Mouse (Mus musculus) myocyte (in vitro differentiated cells): ENCODE data around the gene Clec2g. TPM values are rescaled to one million over a fixed set of nuclear protein-coding genes. Genes with fewer than 3 reads are reported as not detected.
"Not testable (repeated sequence)": the region's sequence is repeated elsewhere in the genome, so short reads cannot be mapped to it uniquely, and the experiment has no call there.

Experiments used
- H3K27me3 ChIP-seq: one replicate; pipeline ENCODE4 v1.6.1; 2011; ENCODE audit not compliant: control insufficient read depth, insufficient read depth, insufficient read length
- H3K36me3 ChIP-seq: one replicate; pipeline ENCODE4 v1.6.1; 2011; ENCODE audit not compliant: control insufficient read depth, insufficient read depth
- H3K4me2 ChIP-seq: one replicate; pipeline ENCODE4 v1.6.1; 2011; ENCODE audit warnings: low read depth, control low read depth
- H3K4me3 ChIP-seq: one replicate; pipeline ENCODE4 v1.5.1; 2011; ENCODE audit warnings: mild to moderate bottlenecking, control low read depth, moderate library complexity
- H3K79me2 ChIP-seq: one replicate; pipeline ENCODE4 v1.6.1; 2011; ENCODE audit not compliant: control insufficient read depth, insufficient read depth
- H3ac ChIP-seq: one replicate; pipeline ENCODE4 v1.6.1; 2011; ENCODE audit not compliant: control insufficient read depth, insufficient read length
- CEBPB ChIP-seq: IDR thresholded peaks from 2 replicates; pipeline ENCODE4 v1.6.1; 2011; ENCODE audit warnings: mild to moderate bottlenecking, moderate library complexity; ENCODE audit not compliant: poor library complexity, insufficient read depth, severe bottlenecking
- E2F4 ChIP-seq: IDR thresholded peaks from one replicate; pipeline ENCODE4 v1.6.1; 2011; ENCODE audit warnings: mild to moderate bottlenecking, control low read depth, moderate library complexity; ENCODE audit not compliant: insufficient read depth
- MAX ChIP-seq: IDR thresholded peaks from one replicate; pipeline ENCODE4 v1.6.1; 2011; ENCODE audit warnings: low read depth, mild to moderate bottlenecking, control low read depth
- MYOD1 ChIP-seq, 3 experiments: IDR thresholded peaks; one replicate each; pipeline ENCODE4 v1.6.1; 2011; ENCODE audit warnings: control low read depth in 2 of 3, low read depth in 2 of 3, mild to moderate bottlenecking in 2 of 3, moderate library complexity in 1 of 3; ENCODE audit not compliant: insufficient read length in 2 of 3, control insufficient read depth in 1 of 3
- MYOG ChIP-seq, 3 experiments: IDR thresholded peaks; one replicate each; pipeline ENCODE4 v1.6.1; 2011; ENCODE audit warnings: control low read depth in 2 of 3, low read depth in 2 of 3, mild to moderate bottlenecking in 2 of 3; ENCODE audit not compliant: insufficient read length in 2 of 3, control insufficient read depth in 1 of 3, insufficient read depth in 1 of 3
- POLR2A ChIP-seq: IDR thresholded peaks from one replicate; pipeline ENCODE4 v1.6.1; 2011; ENCODE audit warnings: low read depth, mild to moderate bottlenecking, control low read depth, moderate library complexity; ENCODE audit not compliant: insufficient read length
- POLR2AphosphoS2 ChIP-seq: IDR thresholded peaks from one replicate; pipeline ENCODE4 v1.6.1; 2011; ENCODE audit warnings: low read depth, control low read depth; ENCODE audit not compliant: insufficient read length
- REST ChIP-seq: IDR thresholded peaks from one replicate; pipeline ENCODE4 v1.6.1; 2011; ENCODE audit warnings: mild to moderate bottlenecking, control low read depth, moderate library complexity; ENCODE audit not compliant: insufficient read depth, insufficient read length
- SRF ChIP-seq: IDR thresholded peaks from one replicate; pipeline ENCODE4 v1.6.1; 2011; ENCODE audit warnings: low read depth; ENCODE audit not compliant: control insufficient read depth, insufficient read length
- TCF12 ChIP-seq: IDR thresholded peaks from one replicate; pipeline ENCODE4 v1.6.1; 2011; ENCODE audit warnings: mild to moderate bottlenecking, control low read depth; ENCODE audit not compliant: poor library complexity, insufficient read depth, severe bottlenecking
- TCF3 ChIP-seq: IDR thresholded peaks from one replicate; pipeline ENCODE4 v1.6.1; 2011; ENCODE audit warnings: low read depth, control low read depth; ENCODE audit not compliant: insufficient read length
- USF1 ChIP-seq: IDR thresholded peaks from one replicate; pipeline ENCODE4 v1.6.1; 2011; ENCODE audit warnings: low read depth, mild to moderate bottlenecking, control low read depth, moderate library complexity
- polyA plus RNA-seq: library from polyadenylated mRNA; unstranded; fragments of >200 nt; fragmentation: generic; extraction: Trizol; gene quantifications from one replicate; pipeline ENCODE4 v1.2.1, GENCODE M21; 2012; ENCODE audit warnings: missing spikeins

Clec2g gene
- polyA plus RNA-seq, 1 experiment: not detected

DNA sequence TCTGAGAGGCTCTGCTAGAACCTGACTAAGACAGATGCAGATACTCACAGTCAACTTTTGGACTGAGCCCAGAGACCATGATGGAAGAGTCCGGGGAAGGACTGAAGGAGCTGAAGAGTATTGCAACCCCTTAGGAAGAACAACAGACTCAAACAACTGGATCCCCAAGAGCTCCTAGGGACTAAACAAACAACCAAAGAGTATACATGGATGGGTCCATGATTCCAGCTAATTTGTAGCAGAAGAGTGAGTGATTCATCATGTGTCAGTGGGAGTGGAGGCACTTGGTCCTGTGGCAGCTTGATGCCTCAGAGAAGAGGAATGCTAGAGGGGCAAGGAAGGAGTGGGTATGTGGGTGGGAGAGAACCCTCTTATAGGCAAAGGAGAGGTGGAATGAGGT is 35.6 kb downstream of the Clec2g start:
- Histone ChIP-seq H3K4me2 (no peak overlapping the region), H3K4me3 (no peak overlapping the region), H3K79me2 (no peaks in the 10 kb centered on the region), H3K27me3 (no peaks in the 10 kb centered on the region), H3ac (no peak overlapping the region), H3K36me3 (no peaks in the 10 kb centered on the region)
- TF ChIP-seq MYOD1 (IDR thresholded peaks at IDR 0.05; ENCODE audit: control insufficient read depth in 1 of 3, insufficient read length in 2 of 3, low read depth in 2 of 3): no peak
- no peak for TF ChIP-seq POLR2AphosphoS2
- no peak for TF ChIP-seq USF1
- no peak for TF ChIP-seq MAX
- no peak for TF ChIP-seq SRF
- no peak for TF ChIP-seq REST
- no peak for TF ChIP-seq MYOG (IDR thresholded peaks at IDR 0.05; ENCODE audit: control insufficient read depth in 1 of 3, insufficient read depth in 1 of 3, insufficient read length in 2 of 3, low read depth in 2 of 3)
- TF ChIP-seq POLR2A: no peak
- TF ChIP-seq CEBPB: no peak
- TF ChIP-seq TCF12: no peak
- no peak for TF ChIP-seq TCF3
- no peak for TF ChIP-seq E2F4

DNA sequence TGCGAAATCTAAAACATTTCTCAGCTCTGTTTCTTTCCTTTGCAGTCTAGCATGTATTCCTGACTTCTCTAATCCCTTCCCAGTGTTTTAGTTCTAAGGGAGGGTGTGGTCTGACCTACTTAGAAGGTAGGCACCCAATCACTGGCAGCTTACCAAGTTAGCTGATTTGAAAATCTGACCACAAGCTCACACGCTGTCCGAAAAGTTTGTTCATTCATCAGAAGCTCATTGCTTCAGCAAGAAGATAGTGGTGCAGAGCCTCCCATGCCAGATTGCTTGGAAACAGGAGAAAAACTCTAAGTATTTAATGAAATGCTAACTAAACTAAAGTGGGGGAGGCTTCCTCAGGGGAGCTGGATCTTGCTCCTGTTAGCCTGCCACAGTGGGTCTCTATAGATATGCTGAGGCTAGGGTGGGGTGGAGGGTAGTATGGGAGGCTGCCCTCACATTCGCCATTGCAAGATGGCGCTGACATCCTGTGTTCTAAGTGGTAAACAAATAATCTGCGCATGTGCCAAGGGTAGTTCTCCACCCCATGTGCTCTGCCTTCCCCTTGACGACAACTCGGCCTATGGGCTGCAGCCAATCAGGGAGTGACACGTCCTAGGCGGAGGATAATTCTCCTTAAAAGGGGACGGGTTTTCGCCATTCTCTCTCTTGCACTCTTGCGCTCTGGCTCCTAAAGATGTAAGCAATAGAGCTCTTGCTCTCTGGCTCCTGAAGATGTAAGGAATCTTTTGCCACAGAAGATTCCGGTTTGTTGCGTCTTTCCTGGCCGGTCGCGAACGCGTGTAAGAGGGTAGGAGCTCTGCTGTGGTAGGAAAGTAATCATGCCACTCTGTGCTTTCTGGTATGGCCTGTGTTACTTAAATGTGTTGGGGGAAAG is 36.6 kb downstream of the Clec2g start:
- H3K79me2 ChIP-seq, H3K36me3 ChIP-seq, H3K4me3 ChIP-seq, H3K4me2 ChIP-seq, H3K27me3 ChIP-seq, H3ac ChIP-seq: not testable (repeated sequence)

GRCm38 (mm10) chr6:128971394-128972039 is 37.3 kb downstream of the Clec2g start:
- H3K4me3 ChIP-seq: no peak overlapping the region
- no peak overlapping the region for H3K4me2 ChIP-seq
- no peaks in the 10 kb centered on the region for H3K79me2 ChIP-seq
- no peak overlapping the region for H3ac ChIP-seq
- H3K36me3 ChIP-seq: no peaks in the 10 kb centered on the region
- TF ChIP-seq TCF12 (no peak), MYOD1 (IDR thresholded peaks at IDR 0.05; ENCODE audit: control insufficient read depth in 1 of 3, insufficient read length in 2 of 3, low read depth in 2 of 3) (no peak), POLR2A (no peak), MYOG (IDR thresholded peaks at IDR 0.05; ENCODE audit: control insufficient read depth in 1 of 3, insufficient read depth in 1 of 3, insufficient read length in 2 of 3, low read depth in 2 of 3) (no peak), CEBPB (no peak), E2F4 (no peak), REST (no peak)
- no peaks in the 10 kb centered on the region for H3K27me3 ChIP-seq

DNA sequence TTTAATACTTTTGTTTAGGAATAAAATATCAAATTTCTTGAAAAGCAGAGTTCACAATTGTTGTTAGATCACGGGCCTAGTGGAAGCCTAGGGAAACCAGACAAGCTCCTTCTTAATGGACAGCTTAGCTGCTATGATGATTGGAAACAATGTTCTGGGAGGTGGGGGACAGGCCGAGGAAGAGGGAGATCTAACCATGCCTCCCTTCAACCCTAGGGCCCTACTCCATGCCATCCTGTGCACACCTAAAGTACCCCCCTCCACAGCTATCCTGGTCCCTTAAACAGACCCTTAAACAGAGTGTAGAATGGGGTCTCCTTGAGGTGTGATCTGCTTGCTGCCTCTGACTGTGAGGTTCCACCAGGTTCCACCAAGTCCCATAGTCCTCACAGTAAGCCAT is 38.0 kb downstream of the Clec2g start:
- H3K27me3 ChIP-seq: no peaks in the 10 kb centered on the region
- H3K36me3 ChIP-seq: no peaks in the 10 kb centered on the region
- no peak overlapping the region for H3K4me2 ChIP-seq
- no peak overlapping the region for H3K4me3 ChIP-seq
- no peak overlapping the region for H3ac ChIP-seq
- H3K79me2 ChIP-seq: no peaks in the 10 kb centered on the region
- TF ChIP-seq E2F4: no peak
- TF ChIP-seq USF1: no peak
- no peak for TF ChIP-seq TCF3
- TF ChIP-seq MYOD1 (IDR thresholded peaks at IDR 0.05; ENCODE audit: control insufficient read depth in 1 of 3, insufficient read length in 2 of 3, low read depth in 2 of 3): no peak
- TF ChIP-seq REST: no peak
- TF ChIP-seq MAX: no peak
- TF ChIP-seq CEBPB: no peak
- TF ChIP-seq POLR2AphosphoS2: no peak
- TF ChIP-seq MYOG (IDR thresholded peaks at IDR 0.05; ENCODE audit: control insufficient read depth in 1 of 3, insufficient read depth in 1 of 3, insufficient read length in 2 of 3, low read depth in 2 of 3): no peak
- no peak for TF ChIP-seq SRF
- no peak for TF ChIP-seq TCF12
- no peak for TF ChIP-seq POLR2A

DNA sequence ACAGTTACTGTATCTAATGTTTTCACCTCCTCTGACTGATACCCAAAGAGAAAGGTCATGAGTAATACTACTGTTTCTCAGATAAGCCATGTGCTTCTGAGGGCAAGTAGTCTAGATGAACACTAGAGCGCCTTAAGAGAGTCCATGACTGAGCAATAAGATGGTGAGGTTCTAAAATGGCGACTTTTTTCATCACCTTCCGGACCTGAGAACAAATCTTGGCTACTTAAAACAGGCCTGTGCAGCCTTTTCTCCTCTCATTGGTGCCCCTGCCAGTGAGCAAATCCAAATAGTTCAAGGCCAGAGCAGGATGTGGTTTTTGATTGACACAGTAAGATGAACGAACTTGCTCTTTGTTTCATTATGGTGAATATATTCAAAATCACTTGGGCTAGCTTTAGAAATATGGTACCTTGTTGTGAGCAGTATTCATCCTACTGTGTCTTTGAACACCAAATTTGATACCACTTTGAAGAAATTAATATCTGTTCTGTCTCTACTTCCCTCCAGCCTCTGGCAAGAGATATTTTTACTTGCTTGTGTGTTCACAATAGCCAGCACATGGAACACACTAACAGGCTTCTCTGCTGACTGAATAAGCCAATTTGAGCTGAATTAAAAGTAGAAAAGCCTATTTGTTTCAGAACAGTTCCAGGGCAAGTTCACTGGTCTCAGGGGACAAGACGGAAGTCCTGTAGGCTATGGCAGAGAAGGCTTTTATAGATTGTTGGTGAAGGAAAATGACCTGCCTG is 38.7 kb downstream of the Clec2g start:
- Histone ChIP-seq H3K79me2 (no peaks in the 10 kb centered on the region), H3ac (no peak overlapping the region), H3K4me3 (no peak overlapping the region), H3K4me2 (no peak overlapping the region), H3K36me3 (no peaks in the 10 kb centered on the region), H3K27me3 (no peaks in the 10 kb centered on the region)
- no peak for TF ChIP-seq TCF12
- no peak for TF ChIP-seq USF1
- TF ChIP-seq MYOD1 (IDR thresholded peaks at IDR 0.05; ENCODE audit: control insufficient read depth in 1 of 3, insufficient read length in 2 of 3, low read depth in 2 of 3): no peak
- no peak for TF ChIP-seq CEBPB
- TF ChIP-seq POLR2A: no peak
- TF ChIP-seq TCF3: no peak
- no peak for TF ChIP-seq POLR2AphosphoS2
- TF ChIP-seq REST: no peak
- no peak for TF ChIP-seq MYOG (IDR thresholded peaks at IDR 0.05; ENCODE audit: control insufficient read depth in 1 of 3, insufficient read depth in 1 of 3, insufficient read length in 2 of 3, low read depth in 2 of 3)
- no peak for TF ChIP-seq SRF
- TF ChIP-seq E2F4: no peak
- TF ChIP-seq MAX: no peak
